In genomic region chr2:73213871-73214659, GRCm38 (mm10) we compare ENCODE assay signal across 8 mouse cellular contexts. TPM values are rescaled to one million over a fixed set of nuclear protein-coding genes. Genes with fewer than 3 reads are reported as not detected.
DNase-seq lines count a peak whose midpoint lies in the region; ATAC-seq lines count a peak whose summit lies in the region.

No protein-coding gene starts in this region.

- intact Hi-C loops in gastrocnemius, postnatal 14 days (cut with DNase I; ENCODE audit: low total_unique reads), result no loop called here
- intact Hi-C loops in left cerebral cortex, postnatal 10 days (cut with DNase I), result no loop called here

- peak; percentile 97 for ATAC-seq in inflammation-experienced regulatory T-cells, adult 6 months
- ATAC-seq in megakaryocyte-erythroid progenitor cell, adult 5-6 weeks (replicated peaks; ENCODE audit: low FRiP score, low TSS enrichment, poor library complexity, severe bottlenecking), result peak; percentile 97

- peak; percentile 97 for DNase-seq in adrenal gland, adult (ENCODE audit: inconsistent age in 2 of 2, low spot score in 1 of 2)
- DNase-seq in embryo, embryonic 10.5 days (ENCODE audit: low spot score), result peak; percentile 95
- DNase-seq in gastrocnemius, postnatal 14 days, result peak; percentile 90
- peak; percentile 88 to 94 for DNase-seq in left cerebral cortex, postnatal 10 days (ENCODE audit: extremely low spot score in 1 of 2, low spot score in 2 of 2)
- DNase-seq in right cerebral cortex, postnatal 25 days, result peak; percentile 96
- peak; percentile 90 for DNase-seq in urinary bladder, postnatal 4 days (ENCODE audit: low spot score in 2 of 2)

RNA-seq across cellular contexts. Expression of gene Ola1, which starts 4.7 kb away (rescaled TPM):
- total RNA-seq in gastrocnemius, postnatal 14 days (2021), result 10 to 100 TPM; 97.2 to 98.5 TPM
- 10 to 100 TPM; 68.4 to 91.6 (median 88.3) TPM for polyA plus RNA-seq in inflammation-experienced regulatory T-cells, adult 6 months (2017; shearing (Covaris generic))
- total RNA-seq in left cerebral cortex, postnatal 10 days (2021), result 100 to 1,000 TPM; 108 to 119 TPM
- 97.4 and 126 TPM in 2 replicates for total RNA-seq in megakaryocyte-erythroid progenitor cell, adult 5-6 weeks (2014; fragmentation: Nextera tagmentation)
- 149 and 159 TPM in 2 replicates for total RNA-seq in megakaryocyte-erythroid progenitor cell, adult 5-6 weeks (2017)

RNA-seq across cellular contexts. Expression of gene Sp9, which starts 57.7 kb away (rescaled TPM):
- not detected for total RNA-seq in gastrocnemius, postnatal 14 days (2021)
- polyA plus RNA-seq in inflammation-experienced regulatory T-cells, adult 6 months (2017; shearing (Covaris generic)), result not detected
- 1 to 10 TPM; 3.4 to 4.4 TPM for total RNA-seq in left cerebral cortex, postnatal 10 days (2021)
- not detected in 2 replicates for total RNA-seq in megakaryocyte-erythroid progenitor cell, adult 5-6 weeks (2014; fragmentation: Nextera tagmentation)
- total RNA-seq in megakaryocyte-erythroid progenitor cell, adult 5-6 weeks (2017), result 0.47 TPM in 1 of 2 replicates, not detected in the other

Comparison
In these comparisons a context has a peak if more than half of its experiments do, and no peak if none do; other contexts are left out.
1. Peak in every context shown above with its lines: DNase-seq and ATAC-seq.